Mouse (Mus musculus) CH12.LX (cell line): Measurements from ENCODE around the gene Prrt3. TPM values are rescaled to one million over a fixed set of nuclear protein-coding genes. Genes with fewer than 3 reads are reported as not detected.

Source experiments
- DNase-seq: peaks from one replicate; pipeline ENCODE4 v3.0.0-alpha.2; 2013; ENCODE audit errors: extremely low read depth
- H3K27ac ChIP-seq: 2 replicates; pipeline ENCODE4 v1.5.1; 2012; ENCODE audit warnings: low read depth, mild to moderate bottlenecking, control low read depth, moderate library complexity; ENCODE audit not compliant: insufficient read depth
- H3K27me3 ChIP-seq: replicated peaks from 2 replicates; pipeline ENCODE3; 2012; ENCODE audit warnings: inconsistent platforms
- H3K36me3 ChIP-seq, 2 experiments: replicated peaks in 1 of 2; 2 replicates each; pipeline versions ENCODE3 to v1.6.1; 2012; ENCODE audit warnings: inconsistent platforms in 1 of 2, low read length in 1 of 2, mild to moderate bottlenecking in 1 of 2, mixed read lengths in 1 of 2, moderate library complexity in 1 of 2; ENCODE audit not compliant: control insufficient read depth in 1 of 2, insufficient read depth in 1 of 2
- H3K4me1 ChIP-seq, 2 experiments: 2 replicates each; pipeline ENCODE4 v1.6.1; 2012; ENCODE audit warnings: inconsistent platforms in 1 of 2, moderate library complexity in 1 of 2; ENCODE audit not compliant: insufficient read depth in 2 of 2, control insufficient read depth in 1 of 2
- H3K4me2 ChIP-seq: 2 replicates; pipeline ENCODE4 v1.6.1; 2012; ENCODE audit warnings: low read depth, mild to moderate bottlenecking, control low read depth; ENCODE audit not compliant: poor library complexity, insufficient read depth, severe bottlenecking
- H3K4me3 ChIP-seq, 3 experiments: fragments of 150-350 bp in 1 of 3; sonication (generic) in 1 of 3; replicated peaks in 1 of 3; 2 replicates each; pipeline versions ENCODE3 to v1.5.1; 2011 to 2012; ENCODE audit warnings: low read depth in 2 of 3, low read length in 2 of 3, mild to moderate bottlenecking in 2 of 3, moderate library complexity in 2 of 3, control low read depth in 1 of 3, improper control_type of control experiment in 1 of 3, inconsistent platforms in 1 of 3, mixed read lengths in 1 of 3; ENCODE audit not compliant: poor library complexity in 1 of 3
- H3K79me2 ChIP-seq: replicated peaks from 2 replicates; pipeline ENCODE4 v1.6.1; 2012; ENCODE audit warnings: mild to moderate bottlenecking, moderate library complexity; ENCODE audit not compliant: control insufficient read depth, poor library complexity, insufficient read depth, severe bottlenecking; ENCODE audit errors: extremely low read depth
- H3K9ac ChIP-seq: 2 replicates; pipeline ENCODE4 v1.6.1; 2012; ENCODE audit warnings: low read depth, mild to moderate bottlenecking, control low read depth, moderate library complexity; ENCODE audit not compliant: insufficient read depth
- H3K9me3 ChIP-seq: replicated peaks from 2 replicates; pipeline ENCODE3; 2012; ENCODE audit warnings: low read length, inconsistent platforms, mixed read lengths
- BHLHE40 ChIP-seq: IDR thresholded peaks from 2 replicates; pipeline ENCODE4 v1.6.1; 2011; ENCODE audit warnings: mild to moderate bottlenecking, low read depth, low read length, improper control_type of control experiment
- CHD1 ChIP-seq: IDR thresholded peaks from 2 replicates; pipeline ENCODE4 v1.6.1; 2012; ENCODE audit warnings: low read depth, low read length, improper control_type of control experiment, inconsistent platforms
- CHD2 ChIP-seq: IDR thresholded peaks from 2 replicates; pipeline ENCODE4 v1.6.1; 2011; ENCODE audit warnings: low read length, improper control_type of control experiment
- CTCF ChIP-seq, 2 experiments: IDR thresholded peaks in 1 of 2; conservative IDR thresholded peaks in 1 of 2; 2 replicates each; pipeline ENCODE4 v1.5.1; 2011 to 2012; ENCODE audit warnings: low read depth in 2 of 2, low read length in 2 of 2, improper control_type of control experiment in 1 of 2, inconsistent platforms in 1 of 2, mild to moderate bottlenecking in 1 of 2, moderate library complexity in 1 of 2
- E2F4 ChIP-seq: IDR thresholded peaks from 2 replicates; pipeline ENCODE4 v1.6.1; 2011; ENCODE audit warnings: low read depth, low read length, improper control_type of control experiment; ENCODE audit not compliant: insufficient replicate concordance
- ELF1 ChIP-seq: IDR thresholded peaks from 2 replicates; pipeline ENCODE4 v1.6.1; 2014; ENCODE audit warnings: low read depth, mild to moderate bottlenecking, inconsistent platforms, low read length, improper control_type of control experiment
- ETS1 ChIP-seq: conservative IDR thresholded peaks from 2 replicates; pipeline ENCODE4 v1.6.1; 2012; ENCODE audit warnings: low read depth, mild to moderate bottlenecking, inconsistent platforms, low read length, improper control_type of control experiment, moderate library complexity
- GABPA ChIP-seq: IDR thresholded peaks from 2 replicates; pipeline ENCODE4 v1.6.1; 2012; ENCODE audit warnings: low read depth, low read length, improper control_type of control experiment, inconsistent platforms; ENCODE audit not compliant: insufficient replicate concordance
- IRF4 ChIP-seq: IDR thresholded peaks from 2 replicates; pipeline ENCODE4 v1.6.1; 2014; ENCODE audit warnings: low read depth, mild to moderate bottlenecking, inconsistent platforms, low read length, improper control_type of control experiment
- JUN ChIP-seq: IDR thresholded peaks from 2 replicates; pipeline ENCODE4 v1.6.1; 2011; ENCODE audit warnings: low read depth, mild to moderate bottlenecking, low read length, improper control_type of control experiment, moderate library complexity; ENCODE audit not compliant: insufficient read depth
- JUND ChIP-seq: conservative IDR thresholded peaks from 2 replicates; pipeline ENCODE4 v1.6.1; 2011; ENCODE audit warnings: low read depth, low read length, improper control_type of control experiment
- MAFK ChIP-seq: IDR thresholded peaks from 2 replicates; pipeline ENCODE4 v1.6.1; 2011; ENCODE audit warnings: low read length, improper control_type of control experiment; ENCODE audit not compliant: insufficient replicate concordance
- MAX ChIP-seq: IDR thresholded peaks from 2 replicates; pipeline ENCODE4 v1.6.1; 2011; ENCODE audit warnings: low read length, improper control_type of control experiment
- MXI1 ChIP-seq: IDR thresholded peaks from 2 replicates; pipeline ENCODE4 v1.6.1; 2011; ENCODE audit warnings: mild to moderate bottlenecking, low read depth, low read length, improper control_type of control experiment
- NRF1 ChIP-seq: IDR thresholded peaks from 2 replicates; pipeline ENCODE4 v1.6.1; 2014; ENCODE audit warnings: low read depth, mild to moderate bottlenecking, inconsistent platforms, low read length, improper control_type of control experiment, moderate library complexity
- PAX5 ChIP-seq: IDR thresholded peaks from 2 replicates; pipeline ENCODE4 v1.6.1; 2012; ENCODE audit warnings: low read length, inconsistent platforms, mixed read lengths
- POLR2A ChIP-seq: IDR thresholded peaks from 2 replicates; pipeline ENCODE4 v1.6.1; 2011; ENCODE audit warnings: low read depth, mild to moderate bottlenecking, improper control_type of control experiment, low read length
- POLR2AphosphoS2 ChIP-seq: IDR thresholded peaks from 2 replicates; pipeline ENCODE4 v1.6.1; 2011; ENCODE audit warnings: low read depth, low read length, improper control_type of control experiment
- RAD21 ChIP-seq: IDR thresholded peaks from 2 replicates; pipeline ENCODE4 v1.6.1; 2011; ENCODE audit warnings: low read depth, mild to moderate bottlenecking, low read length, improper control_type of control experiment, moderate library complexity
- SIN3A ChIP-seq: IDR thresholded peaks from 2 replicates; pipeline ENCODE4 v1.6.1; 2012; ENCODE audit warnings: low read length, improper control_type of control experiment, inconsistent platforms
- TBP ChIP-seq: conservative IDR thresholded peaks from 2 replicates; pipeline ENCODE4 v1.6.1; 2011; ENCODE audit warnings: low read depth, low read length, improper control_type of control experiment
- UBTF ChIP-seq: IDR thresholded peaks from 2 replicates; pipeline ENCODE4 v1.6.1; 2012; ENCODE audit warnings: low read depth, mild to moderate bottlenecking, inconsistent platforms, low read length, improper control_type of control experiment, moderate library complexity
- USF1 ChIP-seq: IDR thresholded peaks from 2 replicates; pipeline ENCODE4 v1.6.1; 2014; ENCODE audit warnings: low read depth, mild to moderate bottlenecking, inconsistent platforms, low read length, improper control_type of control experiment
- ZC3H11A ChIP-seq: IDR thresholded peaks from 2 replicates; pipeline ENCODE4 v1.6.1; 2012; ENCODE audit warnings: low read depth, mild to moderate bottlenecking, inconsistent platforms, low read length, improper control_type of control experiment
- ZKSCAN1 ChIP-seq: IDR thresholded peaks from 2 replicates; pipeline ENCODE4 v1.6.1; 2012; ENCODE audit warnings: low read depth, inconsistent platforms, low read length, improper control_type of control experiment, borderline replicate concordance
- ZNF384 ChIP-seq: IDR thresholded peaks from 2 replicates; pipeline ENCODE4 v1.6.1; 2012; ENCODE audit warnings: low read depth, low read length, improper control_type of control experiment, inconsistent platforms
- dilution Hi-C: fragments of 300-500 bp; cut with MboI; formaldehyde crosslinking; loops from 2 replicates; pipeline ENCODE4 v1.14.3; 2020; ENCODE audit warnings: low sequenced_read_pairs; ENCODE audit not compliant: extremely low pct_unique_long_range_greater_than_20kb, extremely low pct_ligation_motif_present
- in situ Hi-C: fragments of 300-500 bp; cut with MboI; formaldehyde crosslinking; loops from 3 replicates; pipeline ENCODE4 v1.14.3; 2019; ENCODE audit warnings: low sequenced_read_pairs, low pct_ligation_motif_present, low pct_unique_long_range_greater_than_20kb, mixed read lengths
- polyA plus RNA-seq: library from polyadenylated mRNA; unstranded; fragments of >175 nt; gene quantifications from 2 replicates; pipeline ENCODE4 v1.2.1, GENCODE M21; 2012; ENCODE audit warnings: low read depth; ENCODE audit not compliant: insufficient read length
- total RNA-seq, 2 experiments: library from RNA; depleted of rRNA; stranded (reverse); fragments of 300-350 nt in 1 of 2; fragments of >200 nt in 1 of 2; gene quantifications; 2 replicates each; pipeline ENCODE4 v1.2.3; 2012 to 2014

The Prrt3 gene
- total and polyA plus RNA-seq, 3 experiments, result not detected

DNA sequence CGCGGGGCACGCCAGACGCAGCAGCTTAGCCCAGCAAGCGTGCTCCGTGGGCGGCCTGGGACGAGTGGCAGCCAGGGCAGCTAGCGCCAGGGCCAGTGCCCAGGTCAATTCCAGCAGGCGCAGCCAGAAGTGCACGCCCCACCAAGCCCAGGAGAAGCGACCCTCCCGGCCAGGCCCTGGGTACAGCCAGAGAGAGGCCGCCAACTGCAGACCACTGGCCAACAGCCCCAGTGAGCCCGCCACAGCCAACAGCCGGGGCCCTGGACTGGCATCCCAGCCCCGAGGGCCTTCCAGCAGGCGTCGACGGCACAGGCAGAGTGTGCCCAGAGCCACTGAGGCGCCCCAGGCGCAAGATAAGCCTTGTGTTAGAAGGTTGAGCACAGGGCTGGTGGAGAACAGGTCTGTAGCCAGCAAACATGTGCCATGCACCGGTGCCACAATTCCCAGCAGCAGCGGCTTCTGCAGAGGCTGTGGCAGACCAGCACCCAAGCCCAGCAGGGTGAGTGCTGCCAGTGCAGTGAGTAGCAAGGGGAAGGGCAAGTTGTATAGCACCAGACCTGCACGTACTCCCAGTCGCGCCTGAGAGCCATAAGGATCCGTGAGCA is 6.6 kb downstream of the Prrt3 start:
- no peak overlapping the region for H3K9ac ChIP-seq
- dilution Hi-C loops, result no loop called here
- H3K4me2 ChIP-seq, result no peak overlapping the region
- no peaks in the 10 kb centered on the region for H3K27me3 ChIP-seq
- in situ Hi-C loops, result no loop called here
- H3K36me3 ChIP-seq, result peaks cover 6 to 44% of the 10 kb centered on the region in 2 experiments
- no peaks in the 10 kb centered on the region for H3K9me3 ChIP-seq
- TF ChIP-seq NRF1 (no peak), PAX5 (no peak), POLR2A (no peak), GABPA (no peak), JUN (no peak), MAFK (no peak), ZKSCAN1 (no peak), CTCF (conservative IDR thresholded peaks at IDR 0.05 in 1 of 2, IDR thresholded peaks at IDR 0.05 in 1 of 2; ENCODE audit: low read depth in 2 of 2, low read length in 2 of 2) (no peak), POLR2AphosphoS2 (no peak), E2F4 (no peak), ZNF384 (no peak), CHD2 (no peak), MAX (no peak), BHLHE40 (no peak), ETS1 (no peak), TBP (no peak), ELF1 (no peak), JUND (no peak), IRF4 (no peak)
- DNase-seq, result no peak
- no peak overlapping the region for H3K4me3 ChIP-seq
- H3K4me1 ChIP-seq, result peaks cover 0 to 17% of the 10 kb centered on the region in 2 experiments; a peak in 3 of 4 replicates
- H3K79me2 ChIP-seq, result no peaks in the 10 kb centered on the region
- H3K27ac ChIP-seq, result no peak overlapping the region

GRCm38 (mm10) chr6:113494258-113494788 is 7.4 kb downstream of the Prrt3 start:
- no peak overlapping the region for H3K9ac ChIP-seq
- DNase-seq, result no peak
- H3K36me3 ChIP-seq, result peaks cover 11 to 53% of the 10 kb centered on the region in 2 experiments
- H3K27me3 ChIP-seq, result no peaks in the 10 kb centered on the region
- H3K79me2 ChIP-seq, result no peaks in the 10 kb centered on the region
- peaks cover 0 to 11% of the 10 kb centered on the region in 2 experiments; a peak in 3 of 4 replicates for H3K4me1 ChIP-seq
- no peak overlapping the region for H3K27ac ChIP-seq
- dilution Hi-C loops, result no loop called here
- TF ChIP-seq E2F4, result no peak
- no peak for TF ChIP-seq POLR2AphosphoS2
- TF ChIP-seq UBTF, result no peak
- no peak for TF ChIP-seq IRF4
- TF ChIP-seq SIN3A, result no peak
- TF ChIP-seq ZNF384, result no peak
- no peak for TF ChIP-seq ZC3H11A
- TF ChIP-seq MAX, result no peak
- TF ChIP-seq USF1, result no peak
- no peak for TF ChIP-seq CHD1
- no peak for TF ChIP-seq MXI1
- TF ChIP-seq RAD21, result no peak
- no peak for TF ChIP-seq GABPA
- TF ChIP-seq ETS1, result no peak
- no peak for TF ChIP-seq ZKSCAN1
- TF ChIP-seq, all 38 proteins: peak for 0
- in situ Hi-C loops, result no loop called here
- no peak overlapping the region for H3K4me2 ChIP-seq
- no peak overlapping the region for H3K4me3 ChIP-seq
- H3K9me3 ChIP-seq, result no peaks in the 10 kb centered on the region
